Mouse (Mus musculus): ENCODE measurements around the gene Gm49425.

Gm49425 gene

GRCm38 (mm10) chr15:101492718-101493117 is 24.3 kb downstream of the Gm49425 start:
- in situ Hi-C loops (cut with MseI, MboI), result loop anchor here in 1 of 2 experiments (10.0 kb wide), 1 partner anchor 148 kb away; no protein-coding TSS in a partner anchor

GRCm38 (mm10) chr15:101491431-101491830 is 25.6 kb downstream of the Gm49425 start, which contains the start of gene Krt83:
Gene Krt83, minus strand, starts transcription at chr15:101491512.
- in situ Hi-C loops (cut with MseI, MboI), result loop anchor here in 1 of 2 experiments (10.0 kb wide), 1 partner anchor 147 kb away; no protein-coding TSS in a partner anchor

GRCm38 (mm10) chr15:101485911-101486635 is 31.0 kb downstream of the Gm49425 start:
- in situ Hi-C loops (cut with MseI, MboI), result no loop called here

- in situ Hi-C loops (cut with MseI, MboI), result no loop called here
Measured at GRCm38 (mm10) chr15:101484939-101485338, 32.1 kb downstream of the Gm49425 start.

- in situ Hi-C loops (cut with MseI, MboI), result no loop called here
Measured at GRCm38 (mm10) chr15:101483646-101484045, 33.4 kb downstream of the Gm49425 start.

GRCm38 (mm10) chr15:101482056-101482455 is 35.0 kb downstream of the Gm49425 start:
- in situ Hi-C loops (cut with MseI, MboI), result no loop called here

- in situ Hi-C loops (cut with MseI, MboI), result no loop called here
Measured at GRCm38 (mm10) chr15:101479666-101480060, 37.4 kb downstream of the Gm49425 start.

GRCm38 (mm10) chr15:101479007-101479665 is 37.9 kb downstream of the Gm49425 start:
- in situ Hi-C loops (cut with MseI, MboI), result no loop called here

- in situ Hi-C loops (cut with MseI, MboI), result no loop called here
Measured at GRCm38 (mm10) chr15:101472952-101473528, 44.0 kb downstream of the Gm49425 start, which contains the start of gene Krt86. Gene Krt86, plus strand, starts transcription at chr15:101473478.

- in situ Hi-C loops (cut with MseI, MboI), result no loop called here
Measured at GRCm38 (mm10) chr15:101469093-101469492, 48.0 kb downstream of the Gm49425 start.
